Mouse (Mus musculus) lung, postnatal 25 days (tissue): ENCODE measurements around the gene Rabgef1.

Source experiments
- DNase-seq: peaks from one replicate; pipeline ENCODE4 v3.0.0; 2022; ENCODE audit warnings: low spot score

Rabgef1 gene

GRCm38 (mm10) chr5:130171956-130172601 lies 481 bp downstream of the Rabgef1 start:
- DNase-seq, result peak; percentile 64

- DNase-seq, result no peak
Observed at GRCm38 (mm10) chr5:130173012-130173411, 1.4 kb downstream of the Rabgef1 start.

GRCm38 (mm10) chr5:130177871-130178270 lies 6.3 kb downstream of the Rabgef1 start:
- peak; percentile 50 for DNase-seq

GRCm38 (mm10) chr5:130180362-130180761 lies 8.8 kb downstream of the Rabgef1 start:
- DNase-seq, result no peak

GRCm38 (mm10) chr5:130181740-130182540 lies 10.3 kb downstream of the Rabgef1 start:
- DNase-seq, result no peak

GRCm38 (mm10) chr5:130182541-130182821 lies 10.9 kb downstream of the Rabgef1 start:
- DNase-seq, result no peak

- no peak for DNase-seq
Observed at GRCm38 (mm10) chr5:130184193-130184856, 12.7 kb downstream of the Rabgef1 start.

- no peak for DNase-seq
Observed at GRCm38 (mm10) chr5:130185312-130185711, 13.7 kb downstream of the Rabgef1 start.

GRCm38 (mm10) chr5:130187383-130187782 lies 15.8 kb downstream of the Rabgef1 start:
- DNase-seq, result no peak

- DNase-seq, result no peak
Observed at GRCm38 (mm10) chr5:130190909-130191308, 19.3 kb downstream of the Rabgef1 start.

GRCm38 (mm10) chr5:130191865-130192264 lies 20.3 kb downstream of the Rabgef1 start:
- no peak for DNase-seq

GRCm38 (mm10) chr5:130192356-130192944 lies 20.9 kb downstream of the Rabgef1 start:
- peak; percentile 84 for DNase-seq

GRCm38 (mm10) chr5:130193760-130194159 lies 22.2 kb downstream of the Rabgef1 start:
- no peak for DNase-seq

GRCm38 (mm10) chr5:130196307-130196706 lies 24.7 kb downstream of the Rabgef1 start:
- DNase-seq, result no peak

- DNase-seq, result no peak
Observed at GRCm38 (mm10) chr5:130197454-130197853, 25.9 kb downstream of the Rabgef1 start.

GRCm38 (mm10) chr5:130197981-130198380 lies 26.4 kb downstream of the Rabgef1 start:
- no peak for DNase-seq

GRCm38 (mm10) chr5:130200233-130201029 lies 28.8 kb downstream of the Rabgef1 start:
- DNase-seq, result peak; percentile 76

- DNase-seq, result no peak
Observed at GRCm38 (mm10) chr5:130203948-130204347, 32.4 kb downstream of the Rabgef1 start.

GRCm38 (mm10) chr5:130204560-130204959 lies 33.0 kb downstream of the Rabgef1 start:
- no peak for DNase-seq

- no peak for DNase-seq
Observed at GRCm38 (mm10) chr5:130205441-130206023, 33.9 kb downstream of the Rabgef1 start.

GRCm38 (mm10) chr5:130207299-130207698 lies 35.7 kb downstream of the Rabgef1 start:
- DNase-seq, result peak; percentile 78
